Mouse (Mus musculus) myocyte (in vitro differentiated cells): ENCODE measurements around the gene Prtg. TPM values are rescaled to one million over a fixed set of nuclear protein-coding genes. Genes with fewer than 3 reads are reported as not detected.

ENCODE experiments used
- H3K27me3 ChIP-seq: one replicate; pipeline ENCODE4 v1.6.1; 2011; ENCODE audit not compliant: control insufficient read depth, insufficient read depth, insufficient read length
- H3K36me3 ChIP-seq: one replicate; pipeline ENCODE4 v1.6.1; 2011; ENCODE audit not compliant: control insufficient read depth, insufficient read depth
- H3K4me2 ChIP-seq: one replicate; pipeline ENCODE4 v1.6.1; 2011; ENCODE audit warnings: low read depth, control low read depth
- H3K4me3 ChIP-seq: one replicate; pipeline ENCODE4 v1.5.1; 2011; ENCODE audit warnings: mild to moderate bottlenecking, control low read depth, moderate library complexity
- H3K79me2 ChIP-seq: one replicate; pipeline ENCODE4 v1.6.1; 2011; ENCODE audit not compliant: control insufficient read depth, insufficient read depth
- H3ac ChIP-seq: one replicate; pipeline ENCODE4 v1.6.1; 2011; ENCODE audit not compliant: control insufficient read depth, insufficient read length
- CEBPB ChIP-seq: IDR thresholded peaks from 2 replicates; pipeline ENCODE4 v1.6.1; 2011; ENCODE audit warnings: mild to moderate bottlenecking, moderate library complexity; ENCODE audit not compliant: poor library complexity, insufficient read depth, severe bottlenecking
- E2F4 ChIP-seq: IDR thresholded peaks from one replicate; pipeline ENCODE4 v1.6.1; 2011; ENCODE audit warnings: mild to moderate bottlenecking, control low read depth, moderate library complexity; ENCODE audit not compliant: insufficient read depth
- MAX ChIP-seq: IDR thresholded peaks from one replicate; pipeline ENCODE4 v1.6.1; 2011; ENCODE audit warnings: low read depth, mild to moderate bottlenecking, control low read depth
- MYOD1 ChIP-seq, 3 experiments: IDR thresholded peaks; one replicate each; pipeline ENCODE4 v1.6.1; 2011; ENCODE audit warnings: control low read depth in 2 of 3, low read depth in 2 of 3, mild to moderate bottlenecking in 2 of 3, moderate library complexity in 1 of 3; ENCODE audit not compliant: insufficient read length in 2 of 3, control insufficient read depth in 1 of 3
- MYOG ChIP-seq, 3 experiments: IDR thresholded peaks; one replicate each; pipeline ENCODE4 v1.6.1; 2011; ENCODE audit warnings: control low read depth in 2 of 3, low read depth in 2 of 3, mild to moderate bottlenecking in 2 of 3; ENCODE audit not compliant: insufficient read length in 2 of 3, control insufficient read depth in 1 of 3, insufficient read depth in 1 of 3
- POLR2A ChIP-seq: IDR thresholded peaks from one replicate; pipeline ENCODE4 v1.6.1; 2011; ENCODE audit warnings: low read depth, mild to moderate bottlenecking, control low read depth, moderate library complexity; ENCODE audit not compliant: insufficient read length
- POLR2AphosphoS2 ChIP-seq: IDR thresholded peaks from one replicate; pipeline ENCODE4 v1.6.1; 2011; ENCODE audit warnings: low read depth, control low read depth; ENCODE audit not compliant: insufficient read length
- REST ChIP-seq: IDR thresholded peaks from one replicate; pipeline ENCODE4 v1.6.1; 2011; ENCODE audit warnings: mild to moderate bottlenecking, control low read depth, moderate library complexity; ENCODE audit not compliant: insufficient read depth, insufficient read length
- SRF ChIP-seq: IDR thresholded peaks from one replicate; pipeline ENCODE4 v1.6.1; 2011; ENCODE audit warnings: low read depth; ENCODE audit not compliant: control insufficient read depth, insufficient read length
- TCF12 ChIP-seq: IDR thresholded peaks from one replicate; pipeline ENCODE4 v1.6.1; 2011; ENCODE audit warnings: mild to moderate bottlenecking, control low read depth; ENCODE audit not compliant: poor library complexity, insufficient read depth, severe bottlenecking
- TCF3 ChIP-seq: IDR thresholded peaks from one replicate; pipeline ENCODE4 v1.6.1; 2011; ENCODE audit warnings: low read depth, control low read depth; ENCODE audit not compliant: insufficient read length
- USF1 ChIP-seq: IDR thresholded peaks from one replicate; pipeline ENCODE4 v1.6.1; 2011; ENCODE audit warnings: low read depth, mild to moderate bottlenecking, control low read depth, moderate library complexity
- polyA plus RNA-seq: library from polyadenylated mRNA; unstranded; fragments of >200 nt; fragmentation: generic; extraction: Trizol; gene quantifications from one replicate; pipeline ENCODE4 v1.2.1, GENCODE M21; 2012; ENCODE audit warnings: missing spikeins

The Prtg gene
- polyA plus RNA-seq, 1 experiment, result 0.06 TPM

DNA sequence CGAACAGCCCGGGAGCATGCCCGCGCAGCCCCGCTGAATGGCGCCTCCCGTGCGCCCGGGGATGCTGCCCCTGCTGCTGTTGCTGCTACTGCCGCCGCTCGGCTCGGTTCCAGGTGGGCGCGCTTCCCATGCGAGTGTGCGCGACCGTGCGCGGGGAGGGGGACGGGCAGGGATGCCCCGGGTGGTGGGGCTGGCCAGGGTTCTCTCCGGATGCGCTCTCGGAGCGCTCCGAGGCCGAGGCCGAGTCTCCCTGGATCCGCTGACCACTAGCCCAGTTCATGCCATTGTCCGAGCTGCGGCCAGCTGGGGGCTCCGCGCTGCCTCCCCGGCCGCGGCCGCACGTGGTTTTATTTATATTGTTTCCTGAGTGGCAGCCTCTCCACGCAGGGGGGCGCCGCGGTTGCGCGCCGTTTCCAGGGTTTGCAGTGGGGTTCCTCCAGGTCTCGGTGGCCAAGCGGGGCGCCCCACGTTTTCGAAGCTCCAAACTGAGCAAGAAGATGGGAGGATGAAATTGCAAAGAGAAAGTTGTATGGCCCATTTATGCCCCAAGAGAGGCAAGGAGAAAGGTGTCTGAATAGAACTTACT lies 839 bp downstream of the Prtg start:
- H3K79me2 ChIP-seq, result no peaks in the 10 kb centered on the region
- TF ChIP-seq REST, result no peak
- TF ChIP-seq POLR2AphosphoS2, result no peak
- no peak for TF ChIP-seq POLR2A
- peak overlapping the region; percentile 79 for H3K4me2 ChIP-seq
- no peaks in the 10 kb centered on the region for H3K27me3 ChIP-seq
- peak overlapping the region; percentile 12 for H3ac ChIP-seq
- H3K36me3 ChIP-seq, result no peaks in the 10 kb centered on the region
- peak overlapping the region; percentile 24 for H3K4me3 ChIP-seq

DNA sequence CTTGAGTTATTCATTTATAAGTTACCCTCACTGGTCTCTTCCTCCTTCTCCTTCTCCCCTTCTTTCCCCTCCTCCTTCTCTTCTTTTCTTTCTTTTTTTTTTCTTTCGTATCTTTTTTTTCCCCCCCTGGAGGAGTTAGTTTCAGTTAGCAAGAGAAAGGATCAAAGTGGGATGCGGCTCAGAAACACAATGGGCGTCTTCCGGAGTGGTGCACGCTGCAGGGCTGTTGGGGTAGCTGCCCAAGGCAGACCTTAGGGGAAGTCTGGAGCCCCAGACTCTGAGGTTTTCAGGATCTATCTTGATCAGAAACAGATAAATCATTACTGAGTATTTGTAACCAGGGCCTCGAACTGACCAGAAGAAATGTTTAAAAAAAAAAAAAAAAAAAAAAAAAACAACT lies 1.5 kb downstream of the Prtg start:
- Histone ChIP-seq H3K36me3 (no peaks in the 10 kb centered on the region), H3K4me3 (peak overlapping the region; percentile 24), H3K79me2 (no peaks in the 10 kb centered on the region), H3K4me2 (peak overlapping the region; percentile 79), H3K27me3 (no peaks in the 10 kb centered on the region), H3ac (no peak overlapping the region)
- TF ChIP-seq POLR2A (no peak), MAX (no peak), CEBPB (no peak), POLR2AphosphoS2 (no peak), USF1 (no peak), REST (no peak), SRF (no peak), E2F4 (no peak), TCF3 (no peak), MYOD1 (IDR thresholded peaks at IDR 0.05; ENCODE audit: control insufficient read depth in 1 of 3, insufficient read length in 2 of 3, low read depth in 2 of 3) (no peak), MYOG (IDR thresholded peaks at IDR 0.05; ENCODE audit: control insufficient read depth in 1 of 3, insufficient read depth in 1 of 3, insufficient read length in 2 of 3, low read depth in 2 of 3) (no peak), TCF12 (no peak)

DNA sequence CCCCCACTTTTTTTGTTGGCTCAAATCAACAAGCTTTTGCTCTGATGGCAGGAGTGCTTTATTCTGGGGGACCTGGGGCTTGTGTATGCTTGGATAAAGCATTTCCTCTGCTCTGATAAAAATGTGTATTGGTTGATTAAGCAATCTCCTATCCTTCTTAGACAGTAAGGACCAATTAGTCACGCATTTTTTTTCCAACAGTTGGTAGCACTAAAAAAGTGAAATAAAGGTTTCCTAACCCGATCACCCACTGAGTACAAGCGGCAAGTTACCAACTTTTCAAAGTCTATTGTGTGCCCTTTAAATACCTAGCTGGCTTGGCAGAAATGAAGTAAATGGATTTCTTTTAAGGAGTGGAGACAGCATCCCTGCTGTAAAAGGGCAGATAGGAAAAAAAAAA lies 1.9 kb downstream of the Prtg start:
- no peaks in the 10 kb centered on the region for H3K79me2 ChIP-seq
- no peak overlapping the region for H3ac ChIP-seq
- no peaks in the 10 kb centered on the region for H3K27me3 ChIP-seq
- H3K36me3 ChIP-seq, result no peaks in the 10 kb centered on the region
- no peak for TF ChIP-seq REST
- no peak for TF ChIP-seq POLR2AphosphoS2
- TF ChIP-seq TCF12, result no peak
- no peak for TF ChIP-seq POLR2A
- TF ChIP-seq SRF, result no peak
- TF ChIP-seq E2F4, result no peak
- TF ChIP-seq MAX, result no peak
- TF ChIP-seq USF1, result no peak
- no peak for TF ChIP-seq MYOG (IDR thresholded peaks at IDR 0.05; ENCODE audit: control insufficient read depth in 1 of 3, insufficient read depth in 1 of 3, insufficient read length in 2 of 3, low read depth in 2 of 3)
- no peak for TF ChIP-seq CEBPB
- no peak for TF ChIP-seq MYOD1 (IDR thresholded peaks at IDR 0.05; ENCODE audit: control insufficient read depth in 1 of 3, insufficient read length in 2 of 3, low read depth in 2 of 3)
- TF ChIP-seq TCF3, result no peak
- no peak overlapping the region for H3K4me2 ChIP-seq
- H3K4me3 ChIP-seq, result no peak overlapping the region

DNA sequence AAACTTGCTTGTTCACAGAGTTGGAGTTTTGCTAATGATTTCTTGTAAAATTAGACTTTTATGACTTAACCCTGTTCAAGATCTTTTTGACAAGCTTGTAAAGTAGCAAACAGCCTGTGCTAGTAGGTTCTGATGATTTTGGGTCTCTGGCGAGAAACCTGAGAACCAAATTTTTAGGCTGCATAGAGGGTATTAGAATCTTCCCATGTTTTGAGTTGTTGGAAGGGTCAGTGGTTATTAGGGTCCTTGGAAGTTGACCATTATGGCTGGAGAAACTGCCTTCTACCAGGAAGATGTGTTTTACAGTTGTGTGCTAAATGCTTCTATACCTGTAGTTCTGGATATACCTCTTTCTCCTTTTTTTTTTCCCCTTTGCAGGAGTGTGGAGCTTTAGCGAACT lies 2.4 kb downstream of the Prtg start:
- TF ChIP-seq TCF12 (no peak), POLR2AphosphoS2 (no peak)
- Histone ChIP-seq H3K79me2 (no peaks in the 10 kb centered on the region), H3ac (no peak overlapping the region), H3K4me3 (no peak overlapping the region), H3K4me2 (no peak overlapping the region), H3K27me3 (no peaks in the 10 kb centered on the region), H3K36me3 (no peaks in the 10 kb centered on the region)

DNA sequence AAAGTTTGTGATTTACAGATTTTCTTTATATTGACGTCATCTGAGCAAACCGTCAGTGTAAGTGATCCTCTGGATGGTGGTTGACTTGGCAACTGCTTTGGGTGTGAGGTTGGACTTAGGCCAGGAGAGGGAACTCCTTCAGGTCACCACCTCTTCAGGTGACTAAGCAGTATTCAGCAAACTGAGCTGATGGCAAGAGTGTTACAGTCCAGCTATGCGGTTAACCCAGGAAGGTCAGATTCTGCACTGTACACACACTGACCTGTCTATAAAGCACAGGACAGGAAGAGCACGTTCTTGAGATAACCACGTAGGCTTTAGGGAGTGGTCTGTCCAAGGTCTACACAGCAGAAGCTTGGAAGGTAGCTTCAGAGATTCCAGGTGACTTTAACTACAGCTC lies 3.9 kb downstream of the Prtg start:
- Histone ChIP-seq H3K27me3 (no peaks in the 10 kb centered on the region), H3K36me3 (no peaks in the 10 kb centered on the region), H3ac (no peak overlapping the region), H3K79me2 (no peaks in the 10 kb centered on the region), H3K4me3 (no peak overlapping the region), H3K4me2 (no peak overlapping the region)
- no peak for TF ChIP-seq SRF

DNA sequence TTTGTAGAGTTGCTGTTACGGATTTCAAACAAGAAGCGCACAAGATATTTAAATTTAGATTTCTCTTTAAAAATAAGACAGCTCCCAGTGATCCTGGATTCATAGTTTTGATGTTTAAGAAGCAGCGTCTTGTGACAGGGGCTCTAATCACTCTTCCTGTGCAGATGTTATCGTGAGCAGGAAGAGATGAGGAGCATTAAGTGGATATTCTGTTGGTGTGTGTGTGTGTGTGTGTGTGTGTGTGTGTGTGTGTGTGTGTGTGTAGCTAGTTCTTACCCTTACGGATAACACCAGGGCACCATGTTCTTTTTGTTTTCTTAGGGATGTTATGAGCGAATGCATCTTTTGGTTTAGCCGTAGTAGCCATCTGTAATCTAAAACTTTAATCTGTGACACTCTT lies 5.4 kb downstream of the Prtg start:
- H3K27me3 ChIP-seq, result no peaks in the 10 kb centered on the region
- H3ac ChIP-seq, result no peak overlapping the region
- H3K36me3 ChIP-seq, result no peaks in the 10 kb centered on the region
- H3K4me3 ChIP-seq, result no peak overlapping the region
- TF ChIP-seq USF1, result no peak
- no peak for TF ChIP-seq CEBPB
- TF ChIP-seq REST, result no peak
- no peak for TF ChIP-seq TCF12
- TF ChIP-seq MYOG (IDR thresholded peaks at IDR 0.05; ENCODE audit: control insufficient read depth in 1 of 3, insufficient read depth in 1 of 3, insufficient read length in 2 of 3, low read depth in 2 of 3), result no peak
- no peak for TF ChIP-seq SRF
- no peak for TF ChIP-seq POLR2A
- no peak for TF ChIP-seq MAX
- TF ChIP-seq E2F4, result no peak
- no peak for TF ChIP-seq MYOD1 (IDR thresholded peaks at IDR 0.05; ENCODE audit: control insufficient read depth in 1 of 3, insufficient read length in 2 of 3, low read depth in 2 of 3)
- TF ChIP-seq POLR2AphosphoS2, result no peak
- TF ChIP-seq TCF3, result no peak
- no peak overlapping the region for H3K4me2 ChIP-seq
- H3K79me2 ChIP-seq, result no peaks in the 10 kb centered on the region
